Mouse (Mus musculus): ENCODE measurements around the gene Cul3. TPM values are rescaled to one million over a fixed set of nuclear protein-coding genes. Genes with fewer than 3 reads are reported as not detected.

Cul3 gene
- total and polyA plus RNA-seq, 3 experiments = 65.5 to 237 (median 176) TPM

- no peaks in the 10 kb centered on the region for H3K36me3 ChIP-seq (replicated peaks in 1 of 2; ENCODE audit: control insufficient read depth in 1 of 2, insufficient read depth in 1 of 2, low read length in 1 of 2)
These were observed 87.0 kb downstream of the Cul3 start for GRCm38 (mm10) chr1:80253309-80253708.

GRCm38 (mm10) chr1:80250247-80250646 is 90.0 kb downstream of the Cul3 start:
- H3K79me2 ChIP-seq (replicated peaks; ENCODE audit: control insufficient read depth, extremely low read depth, insufficient read depth, poor library complexity, severe bottlenecking) = no peaks in the 10 kb centered on the region
- no peaks in the 10 kb centered on the region for H3K9me3 ChIP-seq (replicated peaks; ENCODE audit: low read length)
- no peaks in the 10 kb centered on the region for H3K27me3 ChIP-seq (replicated peaks)
- no peak overlapping the region for H3K4me3 ChIP-seq (replicated peaks in 1 of 3; ENCODE audit: low read depth in 2 of 3, low read length in 2 of 3, poor library complexity in 1 of 3)
- H3K27ac ChIP-seq (ENCODE audit: insufficient read depth, low read depth) = no peak overlapping the region
- H3K36me3 ChIP-seq (replicated peaks in 1 of 2; ENCODE audit: control insufficient read depth in 1 of 2, insufficient read depth in 1 of 2, low read length in 1 of 2) = no peaks in the 10 kb centered on the region
- 0 out of 4 replicates have a peak, but pooled peaks cover 0 to 3% of the 10 kb centered on the region in 2 experiments for H3K4me1 ChIP-seq (ENCODE audit: control insufficient read depth in 1 of 2, insufficient read depth in 2 of 2)
- no peak overlapping the region for H3K4me2 ChIP-seq (ENCODE audit: insufficient read depth, low read depth, poor library complexity, severe bottlenecking)
- in situ Hi-C loops (cut with MboI; ENCODE audit: low pct_ligation_motif_present, low pct_unique_long_range_greater_than_20kb, low sequenced_read_pairs) = no loop called here
- H3K9ac ChIP-seq (ENCODE audit: insufficient read depth, low read depth) = no peak overlapping the region
- dilution Hi-C loops (cut with MboI; ENCODE audit: extremely low pct_ligation_motif_present, extremely low pct_unique_long_range_greater_than_20kb, low sequenced_read_pairs) = no loop called here
- no peak for DNase-seq (ENCODE audit: extremely low read depth)
- TF ChIP-seq TCF12 (IDR thresholded peaks at IDR 0.05; ENCODE audit: low read depth, low read length) (no peak), E2F4 (IDR thresholded peaks at IDR 0.05; ENCODE audit: insufficient replicate concordance, low read depth, low read length) (no peak), NRF1 (IDR thresholded peaks at IDR 0.05; ENCODE audit: low read depth, low read length) (no peak)

More at GRCm38 (mm10) chr1:80253309-80253708, 87.0 kb downstream of the Cul3 start:
- TF ChIP-seq MAX (IDR thresholded peaks at IDR 0.05; ENCODE audit: low read length) (no peak), ELF1 (IDR thresholded peaks at IDR 0.05; ENCODE audit: low read depth, low read length) (no peak), RAD21 (IDR thresholded peaks at IDR 0.05; ENCODE audit: low read depth, low read length) (no peak)
- DNase-seq (ENCODE audit: extremely low read depth) = no peak
- H3K4me1 ChIP-seq (ENCODE audit: control insufficient read depth in 1 of 2, insufficient read depth in 2 of 2) = no peaks in the 10 kb centered on the region
- H3K9ac ChIP-seq (ENCODE audit: insufficient read depth, low read depth) = no peak overlapping the region
- dilution Hi-C loops (cut with MboI; ENCODE audit: extremely low pct_ligation_motif_present, extremely low pct_unique_long_range_greater_than_20kb, low sequenced_read_pairs) (no loop called here), in situ Hi-C loops (cut with MboI; ENCODE audit: low pct_ligation_motif_present, low pct_unique_long_range_greater_than_20kb, low sequenced_read_pairs) (no loop called here)
- no peaks in the 10 kb centered on the region for H3K27me3 ChIP-seq (replicated peaks)
- no peak overlapping the region for H3K27ac ChIP-seq (ENCODE audit: insufficient read depth, low read depth)
- no peak overlapping the region for H3K4me2 ChIP-seq (ENCODE audit: insufficient read depth, low read depth, poor library complexity, severe bottlenecking)
- H3K9me3 ChIP-seq (replicated peaks; ENCODE audit: low read length) = no peaks in the 10 kb centered on the region
- no peak overlapping the region for H3K4me3 ChIP-seq (replicated peaks in 1 of 3; ENCODE audit: low read depth in 2 of 3, low read length in 2 of 3, poor library complexity in 1 of 3)
- no peaks in the 10 kb centered on the region for H3K79me2 ChIP-seq (replicated peaks; ENCODE audit: control insufficient read depth, extremely low read depth, insufficient read depth, poor library complexity, severe bottlenecking)

GRCm38 (mm10) chr1:80247131-80247530 is 93.1 kb downstream of the Cul3 start:
- TF ChIP-seq POLR2A (IDR thresholded peaks at IDR 0.05; ENCODE audit: low read depth, low read length) = no peak
- no peak for TF ChIP-seq SMC3 (IDR thresholded peaks at IDR 0.05; ENCODE audit: low read depth, low read length)
- no peak for TF ChIP-seq POLR2AphosphoS2 (IDR thresholded peaks at IDR 0.05; ENCODE audit: low read depth, low read length)
- no peak for TF ChIP-seq IRF4 (IDR thresholded peaks at IDR 0.05; ENCODE audit: low read depth, low read length)
- TF ChIP-seq ZNF384 (IDR thresholded peaks at IDR 0.05; ENCODE audit: low read depth, low read length) = no peak
- no peak for TF ChIP-seq RAD21 (IDR thresholded peaks at IDR 0.05; ENCODE audit: low read depth, low read length)
- no peak overlapping the region for H3K4me2 ChIP-seq (ENCODE audit: insufficient read depth, low read depth, poor library complexity, severe bottlenecking)
- no peaks in the 10 kb centered on the region for H3K36me3 ChIP-seq (replicated peaks in 1 of 2; ENCODE audit: control insufficient read depth in 1 of 2, insufficient read depth in 1 of 2, low read length in 1 of 2)
- no peak overlapping the region for H3K4me3 ChIP-seq (replicated peaks in 1 of 3; ENCODE audit: low read depth in 2 of 3, low read length in 2 of 3, poor library complexity in 1 of 3)
- 0 out of 4 replicates have a peak, but pooled peaks cover 0 to 3% of the 10 kb centered on the region in 2 experiments for H3K4me1 ChIP-seq (ENCODE audit: control insufficient read depth in 1 of 2, insufficient read depth in 2 of 2)
- no peaks in the 10 kb centered on the region for H3K27me3 ChIP-seq (replicated peaks)
- H3K27ac ChIP-seq (ENCODE audit: insufficient read depth, low read depth) = no peak overlapping the region
- no peaks in the 10 kb centered on the region for H3K9me3 ChIP-seq (replicated peaks; ENCODE audit: low read length)
- H3K79me2 ChIP-seq (replicated peaks; ENCODE audit: control insufficient read depth, extremely low read depth, insufficient read depth, poor library complexity, severe bottlenecking) = no peaks in the 10 kb centered on the region
- dilution Hi-C loops (cut with MboI; ENCODE audit: extremely low pct_ligation_motif_present, extremely low pct_unique_long_range_greater_than_20kb, low sequenced_read_pairs) (no loop called here), in situ Hi-C loops (cut with MboI; ENCODE audit: low pct_ligation_motif_present, low pct_unique_long_range_greater_than_20kb, low sequenced_read_pairs) (no loop called here)
- no peak for DNase-seq (ENCODE audit: extremely low read depth)
- H3K9ac ChIP-seq (ENCODE audit: insufficient read depth, low read depth) = no peak overlapping the region

Data from CH12.LX (cell line).